Mouse (Mus musculus): ENCODE results near the gene Car5a. TPM values are rescaled to one million over a fixed set of nuclear protein-coding genes. Genes with fewer than 3 reads are reported as not detected.

The Car5a gene
- total RNA-seq, 4 experiments from 2014 or later = not detected

GRCm38 (mm10) chr8:121877212-121877611, 67.5 kb downstream of the Car5a start:
- DNase-seq = no peak

- no peak for DNase-seq
Observed at GRCm38 (mm10) chr8:121875517-121875916, 69.2 kb downstream of the Car5a start.

- no peak for DNase-seq
Observed at GRCm38 (mm10) chr8:121875045-121875444, 69.7 kb downstream of the Car5a start.

- DNase-seq = peak; percentile 61
Observed at GRCm38 (mm10) chr8:121874031-121874430, 70.7 kb downstream of the Car5a start.

DNA sequence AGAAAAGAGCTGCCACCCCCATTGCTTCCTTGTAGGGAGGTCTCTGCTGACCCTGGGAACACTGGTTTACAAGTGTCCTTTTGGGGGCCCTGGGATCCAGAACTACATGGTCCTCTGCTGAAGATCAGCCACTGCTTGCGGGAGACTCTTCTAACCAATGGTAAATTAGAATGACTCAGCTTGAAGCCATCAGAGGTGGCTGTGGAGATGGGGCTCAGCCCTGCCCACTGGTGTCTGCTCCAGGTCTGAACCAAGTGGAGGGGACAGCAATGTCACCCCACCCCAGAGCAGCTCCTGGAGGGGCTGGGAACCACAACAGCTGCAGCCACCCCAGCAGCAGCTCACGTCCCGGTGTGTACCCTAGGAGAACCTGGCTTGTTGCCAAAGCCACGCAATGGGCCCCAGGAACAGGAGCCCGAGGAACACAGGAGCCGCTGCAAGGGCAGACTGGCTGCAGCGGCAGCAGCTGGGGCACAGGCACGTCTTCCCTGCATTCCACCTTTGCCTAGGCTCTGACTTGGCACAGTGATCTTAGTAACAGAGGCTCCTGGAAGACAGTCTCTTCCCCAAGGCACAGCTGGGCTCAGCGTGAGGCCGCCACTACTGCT, 72.8 kb downstream of the Car5a start:
- DNase-seq = no peak

DNA sequence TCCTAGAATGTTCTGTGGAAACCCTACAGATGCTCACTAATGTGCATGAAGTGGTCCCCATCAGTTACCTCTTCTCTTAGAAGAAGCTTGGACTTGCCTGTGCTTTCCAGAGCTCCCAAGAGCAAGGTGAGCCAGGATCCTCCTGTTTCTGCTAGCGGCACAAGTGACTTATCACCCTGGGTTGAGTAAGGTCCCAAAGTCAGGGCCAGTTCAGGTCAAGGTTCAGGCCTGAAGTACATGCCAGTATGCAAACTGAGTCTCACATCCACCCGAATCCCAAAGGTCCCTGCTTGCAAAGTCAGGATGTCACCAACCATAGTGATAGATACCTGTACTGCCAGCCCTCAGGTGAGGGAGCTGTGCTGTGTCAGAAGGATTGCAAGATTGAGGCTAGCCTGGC, 74.5 kb downstream of the Car5a start:
- no peak for DNase-seq

- no peak for DNase-seq
Observed at GRCm38 (mm10) chr8:121868896-121869295, 75.8 kb downstream of the Car5a start.

DNA sequence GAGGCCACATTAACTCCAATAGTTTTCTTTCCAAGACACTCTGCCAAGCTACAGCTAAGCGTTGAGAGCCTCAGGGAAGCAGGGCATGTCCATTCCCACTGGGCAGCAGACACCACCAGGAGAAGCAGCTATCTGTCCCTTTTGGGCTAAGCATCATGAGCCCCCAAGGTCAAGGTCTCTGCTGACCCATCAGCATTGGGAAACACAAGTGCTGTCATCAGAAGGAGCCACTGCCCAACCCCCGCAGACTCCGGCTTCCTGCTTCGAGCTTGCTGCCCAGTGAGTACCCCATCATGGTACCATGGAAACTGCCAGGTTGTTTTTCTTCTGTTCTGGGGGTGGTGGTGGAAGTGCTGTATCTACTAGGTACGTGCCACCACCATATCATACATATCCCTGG, 76.5 kb downstream of the Car5a start:
- peak; percentile 74 for DNase-seq

Small RNAs within 50 kb of the gene (microRNA-seq; reads per million reads assigned to microRNA genes)
- gene Mir7237 = 0 to 0.18 reads per million in 2 experiments

Other genes with a start within 250 kb of the Car5a start
- 1 to 10 TPM; 3.2 to 6.1 (median 4.6) TPM for gene Jph3, start 215.3 kb downstream of the Car5a start, total RNA-seq (2022)
- gene Klhdc4, start 115.3 kb downstream of the Car5a start, total RNA-seq (2022) = 10 to 100 TPM; 22.4 to 36.8 (median 29.4) TPM
- gene Slc7a5, start 37.2 kb downstream of the Car5a start, total RNA-seq (2022) = 10 to 100 TPM; 51.8 to 96.5 (median 70.3) TPM
- gene Banp, start 4.8 kb upstream of the Car5a start, total RNA-seq (2022) = 10 to 100 TPM; 16.5 to 40.8 (median 27.9) TPM

Data from adrenal gland, adult 8-10 months (tissue).